Mouse (Mus musculus) neural tube, embryonic 13.5 days (tissue): ENCODE measurements at regions not wholly inside any gene's neighbourhood (a gene's known extent, or its start where the extent isn't known, plus 50 kb on each side); places are given as distances from the start of the nearest gene placed in this dataset. TPM values are rescaled to one million over a fixed set of nuclear protein-coding genes. Genes with fewer than 3 reads are reported as not detected.

ENCODE experiments used
- microRNA counts: library from miRNA; unstranded; fragments of <30 nt; microRNA quantifications from one replicate; lab custom pipeline; 2016
- microRNA-seq: library from miRNA; unstranded; fragments of <30 nt; microRNA quantifications from one replicate; pipeline ENCODE4, GENCODE M21; 2016

MicroRNAs in the stretch of these regions (microRNA counts, 519-probe panel; counts per million panel counts)
- 6,050 counts per million, percentile 97 among the panel's probes with 10 or more counts for microRNA mmu-miR-135a (lab: Ali Mortazavi, UCI)

Small RNA genes in the stretch of these regions (microRNA-seq; reads per million reads assigned to microRNA genes)
- gene Gm22582 = not detected
- 96.6 reads per million, percentile 54 among the genes with 10 or more reads in this experiment for gene Mir1251
- 120 reads per million, percentile 58 among the genes with 10 or more reads in this experiment for gene Mir135a-2
